Mouse (Mus musculus) urinary bladder, postnatal 10 days (tissue): ENCODE results near the gene Rapgef2.

Source experiments
- DNase-seq: peaks from one replicate; pipeline ENCODE4 v3.0.0; 2022; ENCODE audit warnings: low spot score

Gene Rapgef2

GRCm38 (mm10) chr3:79161834-79162401 lies 124.4 kb downstream of the Rapgef2 start:
- DNase-seq: no peak

- no peak for DNase-seq
Observed at GRCm38 (mm10) chr3:79161093-79161723, 125.1 kb downstream of the Rapgef2 start.

GRCm38 (mm10) chr3:79158254-79158653 lies 128.1 kb downstream of the Rapgef2 start:
- DNase-seq: no peak

GRCm38 (mm10) chr3:79153039-79153487 lies 133.3 kb downstream of the Rapgef2 start:
- DNase-seq: no peak

- no peak for DNase-seq
Observed at GRCm38 (mm10) chr3:79145407-79146055, 140.8 kb downstream of the Rapgef2 start.

- no peak for DNase-seq
Observed at GRCm38 (mm10) chr3:79144672-79145406, 141.5 kb downstream of the Rapgef2 start.

- DNase-seq: no peak
Observed at GRCm38 (mm10) chr3:79144085-79144484, 142.2 kb downstream of the Rapgef2 start.

GRCm38 (mm10) chr3:79139245-79139644 lies 147.1 kb downstream of the Rapgef2 start:
- DNase-seq: no peak

- no peak for DNase-seq
Observed at GRCm38 (mm10) chr3:79138601-79139000, 147.7 kb downstream of the Rapgef2 start.

- no peak for DNase-seq
Observed at GRCm38 (mm10) chr3:79130991-79131390, 155.3 kb downstream of the Rapgef2 start.

GRCm38 (mm10) chr3:79129044-79129600 lies 157.2 kb downstream of the Rapgef2 start:
- DNase-seq: no peak

- DNase-seq: no peak
Observed at GRCm38 (mm10) chr3:79127797-79128196, 158.5 kb downstream of the Rapgef2 start.

GRCm38 (mm10) chr3:79126857-79127256 lies 159.5 kb downstream of the Rapgef2 start:
- no peak for DNase-seq

GRCm38 (mm10) chr3:79121391-79121790 lies 164.9 kb downstream of the Rapgef2 start:
- DNase-seq: no peak

GRCm38 (mm10) chr3:79119983-79120382 lies 166.3 kb downstream of the Rapgef2 start:
- no peak for DNase-seq

GRCm38 (mm10) chr3:79110153-79110552 lies 176.2 kb downstream of the Rapgef2 start:
- DNase-seq: no peak

GRCm38 (mm10) chr3:79108246-79108645 lies 178.1 kb downstream of the Rapgef2 start:
- DNase-seq: no peak

- DNase-seq: no peak
Observed at GRCm38 (mm10) chr3:79106360-79106759, 180.0 kb downstream of the Rapgef2 start.

- no peak for DNase-seq
Observed at GRCm38 (mm10) chr3:79103604-79104003, 182.7 kb downstream of the Rapgef2 start.

GRCm38 (mm10) chr3:79101737-79102136 lies 184.6 kb downstream of the Rapgef2 start:
- DNase-seq: no peak

- no peak for DNase-seq
Observed at GRCm38 (mm10) chr3:79100831-79101230, 185.5 kb downstream of the Rapgef2 start.

- no peak for DNase-seq
Observed at GRCm38 (mm10) chr3:79089091-79089490, 197.2 kb downstream of the Rapgef2 start.
